Mouse (Mus musculus) myocyte (in vitro differentiated cells): ENCODE results near the gene Vtn. TPM values are rescaled to one million over a fixed set of nuclear protein-coding genes. Genes with fewer than 3 reads are reported as not detected.

Experiments used
- H3K27me3 ChIP-seq: one replicate; pipeline ENCODE4 v1.6.1; 2011; ENCODE audit not compliant: control insufficient read depth, insufficient read depth, insufficient read length
- H3K36me3 ChIP-seq: one replicate; pipeline ENCODE4 v1.6.1; 2011; ENCODE audit not compliant: control insufficient read depth, insufficient read depth
- H3K4me2 ChIP-seq: one replicate; pipeline ENCODE4 v1.6.1; 2011; ENCODE audit warnings: low read depth, control low read depth
- H3K4me3 ChIP-seq: one replicate; pipeline ENCODE4 v1.5.1; 2011; ENCODE audit warnings: mild to moderate bottlenecking, control low read depth, moderate library complexity
- H3K79me2 ChIP-seq: one replicate; pipeline ENCODE4 v1.6.1; 2011; ENCODE audit not compliant: control insufficient read depth, insufficient read depth
- H3ac ChIP-seq: one replicate; pipeline ENCODE4 v1.6.1; 2011; ENCODE audit not compliant: control insufficient read depth, insufficient read length
- CEBPB ChIP-seq: IDR thresholded peaks from 2 replicates; pipeline ENCODE4 v1.6.1; 2011; ENCODE audit warnings: mild to moderate bottlenecking, moderate library complexity; ENCODE audit not compliant: poor library complexity, insufficient read depth, severe bottlenecking
- E2F4 ChIP-seq: IDR thresholded peaks from one replicate; pipeline ENCODE4 v1.6.1; 2011; ENCODE audit warnings: mild to moderate bottlenecking, control low read depth, moderate library complexity; ENCODE audit not compliant: insufficient read depth
- MAX ChIP-seq: IDR thresholded peaks from one replicate; pipeline ENCODE4 v1.6.1; 2011; ENCODE audit warnings: low read depth, mild to moderate bottlenecking, control low read depth
- MYOD1 ChIP-seq, 3 experiments: IDR thresholded peaks; one replicate each; pipeline ENCODE4 v1.6.1; 2011; ENCODE audit warnings: control low read depth in 2 of 3, low read depth in 2 of 3, mild to moderate bottlenecking in 2 of 3, moderate library complexity in 1 of 3; ENCODE audit not compliant: insufficient read length in 2 of 3, control insufficient read depth in 1 of 3
- MYOG ChIP-seq, 3 experiments: IDR thresholded peaks; one replicate each; pipeline ENCODE4 v1.6.1; 2011; ENCODE audit warnings: control low read depth in 2 of 3, low read depth in 2 of 3, mild to moderate bottlenecking in 2 of 3; ENCODE audit not compliant: insufficient read length in 2 of 3, control insufficient read depth in 1 of 3, insufficient read depth in 1 of 3
- POLR2A ChIP-seq: IDR thresholded peaks from one replicate; pipeline ENCODE4 v1.6.1; 2011; ENCODE audit warnings: low read depth, mild to moderate bottlenecking, control low read depth, moderate library complexity; ENCODE audit not compliant: insufficient read length
- POLR2AphosphoS2 ChIP-seq: IDR thresholded peaks from one replicate; pipeline ENCODE4 v1.6.1; 2011; ENCODE audit warnings: low read depth, control low read depth; ENCODE audit not compliant: insufficient read length
- REST ChIP-seq: IDR thresholded peaks from one replicate; pipeline ENCODE4 v1.6.1; 2011; ENCODE audit warnings: mild to moderate bottlenecking, control low read depth, moderate library complexity; ENCODE audit not compliant: insufficient read depth, insufficient read length
- SRF ChIP-seq: IDR thresholded peaks from one replicate; pipeline ENCODE4 v1.6.1; 2011; ENCODE audit warnings: low read depth; ENCODE audit not compliant: control insufficient read depth, insufficient read length
- TCF12 ChIP-seq: IDR thresholded peaks from one replicate; pipeline ENCODE4 v1.6.1; 2011; ENCODE audit warnings: mild to moderate bottlenecking, control low read depth; ENCODE audit not compliant: poor library complexity, insufficient read depth, severe bottlenecking
- TCF3 ChIP-seq: IDR thresholded peaks from one replicate; pipeline ENCODE4 v1.6.1; 2011; ENCODE audit warnings: low read depth, control low read depth; ENCODE audit not compliant: insufficient read length
- USF1 ChIP-seq: IDR thresholded peaks from one replicate; pipeline ENCODE4 v1.6.1; 2011; ENCODE audit warnings: low read depth, mild to moderate bottlenecking, control low read depth, moderate library complexity
- polyA plus RNA-seq: library from polyadenylated mRNA; unstranded; fragments of >200 nt; fragmentation: generic; extraction: Trizol; gene quantifications from one replicate; pipeline ENCODE4 v1.2.1, GENCODE M21; 2012; ENCODE audit warnings: missing spikeins

Vtn gene
- polyA plus RNA-seq, 1 experiment = not detected

DNA sequence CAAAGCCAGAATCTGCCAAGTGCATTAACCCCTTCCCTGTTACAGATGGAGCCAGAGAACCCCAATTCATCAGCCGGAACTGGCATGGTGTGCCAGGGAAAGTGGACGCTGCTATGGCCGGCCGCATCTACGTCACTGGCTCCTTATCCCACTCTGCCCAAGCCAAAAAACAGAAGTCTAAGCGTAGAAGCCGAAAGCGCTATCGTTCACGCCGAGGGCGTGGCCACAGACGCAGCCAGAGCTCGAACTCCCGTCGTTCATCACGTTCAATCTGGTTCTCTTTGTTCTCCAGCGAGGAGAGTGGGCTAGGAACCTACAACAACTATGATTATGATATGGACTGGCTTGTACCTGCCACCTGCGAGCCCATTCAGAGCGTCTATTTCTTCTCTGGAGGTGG lies 2.6 kb downstream of the Vtn start:
- Histone ChIP-seq H3K36me3 (no peaks in the 10 kb centered on the region), H3K4me3 (no peak overlapping the region), H3K79me2 (no peaks in the 10 kb centered on the region), H3K4me2 (no peak overlapping the region), H3ac (no peak overlapping the region), H3K27me3 (peaks cover 28% of the 10 kb centered on the region)
- no peak for TF ChIP-seq MYOD1 (IDR thresholded peaks at IDR 0.05; ENCODE audit: control insufficient read depth in 1 of 3, insufficient read length in 2 of 3, low read depth in 2 of 3)
- no peak for TF ChIP-seq MYOG (IDR thresholded peaks at IDR 0.05; ENCODE audit: control insufficient read depth in 1 of 3, insufficient read depth in 1 of 3, insufficient read length in 2 of 3, low read depth in 2 of 3)
- TF ChIP-seq POLR2AphosphoS2 = no peak
- no peak for TF ChIP-seq CEBPB
- TF ChIP-seq USF1 = no peak
- no peak for TF ChIP-seq SRF
- TF ChIP-seq TCF3 = no peak
- no peak for TF ChIP-seq TCF12
- no peak for TF ChIP-seq E2F4
- TF ChIP-seq POLR2A = no peak
- no peak for TF ChIP-seq REST
- TF ChIP-seq MAX = no peak

DNA sequence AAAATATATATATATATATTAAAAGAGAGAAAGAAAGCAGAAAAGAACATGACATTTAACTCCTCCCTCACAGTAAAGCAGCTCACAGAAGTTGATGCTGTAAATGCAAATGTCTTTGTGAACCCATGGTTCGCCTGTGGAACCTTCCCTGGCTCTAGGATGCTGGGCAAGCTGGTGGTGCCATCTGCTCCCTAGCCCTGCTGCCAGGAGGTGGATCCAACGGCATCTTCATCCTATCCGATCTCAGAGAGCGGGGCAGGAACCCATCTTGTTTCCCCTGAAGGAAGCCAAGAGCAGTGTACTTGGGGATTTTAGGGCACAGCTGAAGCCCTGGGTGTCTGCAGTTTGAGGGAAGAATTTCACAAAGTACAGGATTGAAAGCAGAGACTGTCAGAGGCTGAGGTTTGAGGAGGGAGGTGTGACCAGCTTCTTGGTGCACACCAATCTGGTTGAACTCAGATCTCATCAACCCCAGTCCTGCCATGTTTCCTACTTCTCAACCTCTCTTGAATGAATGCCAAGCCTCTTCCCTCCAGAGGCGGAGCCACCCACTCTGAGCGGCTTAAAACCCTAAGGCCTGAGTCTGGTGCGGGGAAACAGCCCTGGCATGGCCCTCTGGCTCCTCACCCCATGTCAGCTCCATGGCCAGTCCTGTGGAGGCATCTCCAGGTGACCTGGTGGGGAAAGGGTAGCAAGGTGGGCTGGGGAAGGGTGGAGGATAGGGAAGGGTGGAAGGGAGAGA lies 4.2 kb downstream of the Vtn start, which contains the start of gene Sebox:
Gene Sebox, plus strand, starts transcription at position 539 of the 742 bp plus-strand sequence.
- Histone ChIP-seq H3K4me2 (no peak within 1 kb of the TSS), H3K79me2 (no peaks in the 10 kb centered on the region), H3K4me3 (no peak within 1 kb of the TSS), H3K36me3 (peaks cover 10% of the 10 kb centered on the region), H3ac (no peak within 1 kb of the TSS), H3K27me3 (peaks cover 28% of the 10 kb centered on the region)
- TF ChIP-seq POLR2A (no peak), MYOD1 (IDR thresholded peaks at IDR 0.05; ENCODE audit: control insufficient read depth in 1 of 3, insufficient read length in 2 of 3, low read depth in 2 of 3) (no peak), TCF3 (no peak), SRF (no peak), POLR2AphosphoS2 (no peak), E2F4 (no peak), USF1 (no peak), REST (no peak), MYOG (IDR thresholded peaks at IDR 0.05; ENCODE audit: control insufficient read depth in 1 of 3, insufficient read depth in 1 of 3, insufficient read length in 2 of 3, low read depth in 2 of 3) (no peak)

DNA sequence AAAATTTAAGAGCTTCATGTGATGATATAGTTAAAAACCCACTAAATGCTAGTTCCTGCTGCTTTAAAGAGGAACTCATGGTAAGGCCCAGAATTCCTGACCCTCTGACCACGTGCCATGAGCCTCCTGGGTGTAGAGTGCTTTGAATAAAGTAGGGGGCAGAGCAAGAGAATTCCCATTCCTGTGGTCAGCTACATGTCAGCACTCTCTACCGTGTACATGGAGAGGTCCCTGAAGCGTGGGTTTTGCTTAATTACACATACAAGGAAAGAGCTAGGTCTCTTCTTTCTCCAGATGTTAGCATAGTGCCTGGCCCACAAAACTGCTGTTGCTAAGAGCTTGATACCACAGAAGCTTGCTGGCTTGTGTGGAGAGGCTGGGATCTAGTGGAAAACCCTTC lies 6.5 kb downstream of the Vtn start:
- no peaks in the 10 kb centered on the region for H3K79me2 ChIP-seq

DNA sequence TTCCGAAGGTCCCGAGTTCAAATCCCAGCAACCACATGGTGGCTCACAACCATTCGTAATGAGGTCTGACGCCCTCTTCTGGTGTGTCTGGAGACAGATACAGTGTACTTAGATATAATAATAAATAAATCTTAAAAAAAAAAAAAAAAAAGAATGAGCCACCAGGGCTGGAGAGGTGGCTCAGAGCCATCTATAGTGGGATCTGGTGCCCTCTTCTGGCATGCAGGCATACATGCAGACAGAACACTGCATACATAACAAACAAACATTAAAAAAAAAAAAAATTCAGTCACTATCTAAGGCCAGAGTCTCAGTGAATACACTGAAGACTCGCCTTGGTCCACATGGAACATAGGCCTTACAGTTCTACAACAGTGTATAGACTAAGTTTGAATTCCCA lies 10.3 kb downstream of the Vtn start:
- no peak overlapping the region for H3K4me2 ChIP-seq

More for the DNA sequence above, 6.5 kb downstream of the Vtn start:
- Histone ChIP-seq H3K36me3 (peaks cover 16% of the 10 kb centered on the region), H3ac (no peak overlapping the region), H3K4me3 (no peak overlapping the region), H3K4me2 (no peak overlapping the region), H3K27me3 (peaks cover 16% of the 10 kb centered on the region)
- no peak for TF ChIP-seq REST
- no peak for TF ChIP-seq E2F4
- TF ChIP-seq CEBPB = no peak
- no peak for TF ChIP-seq SRF
- no peak for TF ChIP-seq TCF3
- TF ChIP-seq USF1 = no peak
- TF ChIP-seq MYOG (IDR thresholded peaks at IDR 0.05; ENCODE audit: control insufficient read depth in 1 of 3, insufficient read depth in 1 of 3, insufficient read length in 2 of 3, low read depth in 2 of 3) = no peak
- TF ChIP-seq TCF12 = no peak
- no peak for TF ChIP-seq POLR2AphosphoS2
- no peak for TF ChIP-seq POLR2A
- no peak for TF ChIP-seq MYOD1 (IDR thresholded peaks at IDR 0.05; ENCODE audit: control insufficient read depth in 1 of 3, insufficient read length in 2 of 3, low read depth in 2 of 3)

More for the DNA sequence above, 10.3 kb downstream of the Vtn start:
- Histone ChIP-seq H3K4me3 (no peak overlapping the region), H3K36me3 (peaks cover 17% of the 10 kb centered on the region), H3K27me3 (no peaks in the 10 kb centered on the region), H3ac (no peak overlapping the region), H3K79me2 (peaks cover 29% of the 10 kb centered on the region)
- TF ChIP-seq USF1 (no peak), TCF12 (no peak)
